Mouse (Mus musculus) embryonic fibroblast, embryonic 13.5 days (primary cell): ENCODE data around the gene Rpn1. TPM values are rescaled to one million over a fixed set of nuclear protein-coding genes. Genes with fewer than 3 reads are reported as not detected.
A peak's percentile ranks its signal among the peaks of the same experiment; 100 is the strongest.

Experiments used
- H3K27ac ChIP-seq: 2 replicates; pipeline ENCODE4 v1.5.1; 2012; ENCODE audit warnings: low read length, control low read depth, inconsistent platforms; ENCODE audit not compliant: insufficient read depth
- H3K4me1 ChIP-seq: 2 replicates; pipeline ENCODE4 v1.6.1; 2011; ENCODE audit warnings: low read length; ENCODE audit not compliant: control insufficient read depth, insufficient read depth
- H3K4me3 ChIP-seq: 2 replicates; pipeline ENCODE4 v1.5.1; 2011; ENCODE audit warnings: mild to moderate bottlenecking, control low read depth, low read length; ENCODE audit not compliant: insufficient read depth
- CTCF ChIP-seq: IDR thresholded peaks from 2 replicates; pipeline ENCODE4 v1.5.1; 2011; ENCODE audit warnings: mild to moderate bottlenecking, control low read depth, low read length, moderate library complexity, borderline replicate concordance; ENCODE audit not compliant: insufficient read depth
- POLR2A ChIP-seq: IDR thresholded peaks from 2 replicates; pipeline ENCODE4 v1.6.1; 2011; ENCODE audit warnings: low read depth, mild to moderate bottlenecking, control low read depth, low read length, moderate library complexity
- polyA plus RNA-seq: library from polyadenylated mRNA; stranded (reverse); fragments of >200 nt; gene quantifications from 2 replicates; pipeline ENCODE4 v1.2.4, GENCODE M21; 2011; ENCODE audit warnings: low read depth; ENCODE audit not compliant: missing spikeins, insufficient read length

The Rpn1 gene
- polyA plus RNA-seq, 1 experiment, result 384 TPM

DNA sequence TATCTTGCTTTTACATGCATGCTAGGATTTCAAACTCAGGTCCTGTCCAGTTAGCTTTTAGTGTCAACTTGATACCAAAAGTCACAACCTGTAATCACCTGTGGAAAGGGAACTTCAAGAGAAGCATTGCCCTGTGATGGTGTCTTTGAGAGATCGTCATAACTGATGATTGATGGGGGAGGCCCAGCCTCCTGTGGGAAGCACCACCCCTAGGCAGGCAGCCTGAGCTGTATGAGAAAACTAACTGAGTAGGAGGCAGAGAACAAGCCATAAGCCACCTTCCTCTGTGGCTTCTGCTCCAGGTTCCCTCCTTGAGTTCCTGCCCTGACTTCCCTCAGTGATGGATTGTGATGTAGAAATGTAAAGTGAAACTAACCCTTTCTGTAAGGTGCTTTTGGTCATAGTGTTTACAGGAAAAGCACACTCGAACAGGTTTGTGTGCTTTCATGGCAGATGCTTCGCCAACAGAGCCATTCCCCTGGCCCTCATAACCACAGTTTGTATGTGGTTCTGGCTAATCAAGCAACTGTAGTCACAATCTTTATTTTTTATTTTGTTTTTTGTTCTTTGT, 20.1 kb upstream of the Rpn1 start:
- Histone ChIP-seq H3K4me1 (no peaks in the 10 kb centered on the region), H3K4me3 (no peak overlapping the region), H3K27ac (no peak overlapping the region)
- TF ChIP-seq CTCF (no peak), POLR2A (no peak)

DNA sequence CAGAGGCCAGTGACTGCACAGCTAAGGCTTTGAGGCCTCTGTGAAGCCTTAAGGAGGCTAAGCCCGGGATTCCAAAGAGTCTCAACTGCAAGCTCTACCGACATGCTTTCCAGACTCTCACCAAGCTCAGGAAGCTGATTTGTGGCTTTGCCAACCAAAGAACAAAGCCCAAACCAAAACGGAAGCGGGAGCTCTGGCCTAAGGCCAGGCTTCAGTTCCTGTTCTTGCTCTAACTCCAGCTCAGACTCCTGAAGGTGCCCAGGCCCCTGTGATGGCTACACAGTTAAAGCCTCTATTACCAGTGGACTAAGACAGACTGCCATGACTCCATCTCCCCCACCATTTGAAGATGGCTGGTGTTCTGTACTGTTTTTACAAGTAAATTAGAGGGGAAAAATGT, 19.2 kb upstream of the Rpn1 start:
- no peak for TF ChIP-seq CTCF
- no peak for TF ChIP-seq POLR2A
- no peak overlapping the region for H3K4me3 ChIP-seq
- H3K27ac ChIP-seq, result no peak overlapping the region
- no peaks in the 10 kb centered on the region for H3K4me1 ChIP-seq

DNA sequence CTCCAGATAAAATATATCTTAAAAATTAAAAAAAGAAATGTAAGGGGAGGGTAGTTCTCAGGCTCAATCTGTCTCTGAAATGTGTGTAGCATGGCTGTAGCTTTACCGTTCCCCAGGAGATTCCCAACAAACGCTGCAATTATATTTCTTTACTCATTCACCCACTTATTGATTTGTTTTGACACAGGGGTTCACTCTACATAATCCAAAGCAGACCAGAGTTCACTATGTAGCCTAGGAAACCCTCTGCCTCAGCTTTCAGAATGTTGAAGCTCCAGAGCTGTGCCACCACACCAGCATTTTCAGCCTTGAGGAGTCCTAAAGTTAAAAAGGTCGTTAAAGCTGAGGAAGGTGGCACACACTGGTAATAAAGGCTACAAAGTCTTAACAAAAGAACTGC, 18.3 kb upstream of the Rpn1 start:
- H3K27ac ChIP-seq, result no peak overlapping the region
- H3K4me1 ChIP-seq, result no peaks in the 10 kb centered on the region
- TF ChIP-seq POLR2A (no peak), CTCF (no peak)
- H3K4me3 ChIP-seq, result no peak overlapping the region

DNA sequence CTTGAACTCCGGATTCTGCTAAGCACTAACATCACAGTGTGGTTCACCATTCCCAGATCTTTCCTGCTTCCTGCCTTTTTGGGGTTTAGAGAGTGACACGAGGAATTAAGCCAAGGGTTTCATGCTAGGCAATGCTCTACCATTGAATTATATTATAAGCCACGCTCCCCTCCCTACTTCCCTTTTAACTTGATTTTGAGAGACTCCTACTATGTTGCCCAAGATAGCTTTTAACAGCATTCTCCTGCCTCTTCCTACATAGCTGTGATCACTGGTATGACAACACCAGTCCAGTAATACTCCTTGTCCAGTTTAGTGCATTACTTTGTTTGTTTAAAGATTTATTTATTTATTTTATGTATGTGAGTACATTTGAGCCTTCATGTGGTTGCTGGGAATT, 16.6 kb upstream of the Rpn1 start:
- H3K27ac ChIP-seq, result no peak overlapping the region
- H3K4me1 ChIP-seq, result no peaks in the 10 kb centered on the region
- H3K4me3 ChIP-seq, result no peak overlapping the region
- TF ChIP-seq POLR2A, result no peak
- TF ChIP-seq CTCF, result no peak

DNA sequence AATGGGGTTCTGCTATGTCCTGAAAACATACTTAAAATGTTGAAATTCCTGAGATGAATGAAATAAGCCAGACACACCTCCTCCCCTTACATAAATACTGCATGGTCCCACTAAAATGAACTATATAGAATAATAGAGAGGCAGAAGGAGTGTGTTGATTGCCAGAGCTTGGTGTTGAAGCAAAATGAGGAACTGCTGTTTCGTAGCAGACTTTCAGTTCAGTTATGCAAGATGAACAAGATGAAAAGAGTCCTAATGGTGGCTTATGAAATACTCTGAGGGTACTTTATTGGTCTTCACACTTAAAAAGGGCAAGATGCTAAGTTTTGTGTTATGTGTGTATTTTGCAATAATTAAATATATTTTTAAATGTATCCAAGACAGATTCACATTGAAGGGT, 15.5 kb upstream of the Rpn1 start:
- Histone ChIP-seq H3K4me1 (no peaks in the 10 kb centered on the region), H3K4me3 (no peak overlapping the region), H3K27ac (no peak overlapping the region)
- TF ChIP-seq POLR2A, result no peak
- TF ChIP-seq CTCF, result no peak

DNA sequence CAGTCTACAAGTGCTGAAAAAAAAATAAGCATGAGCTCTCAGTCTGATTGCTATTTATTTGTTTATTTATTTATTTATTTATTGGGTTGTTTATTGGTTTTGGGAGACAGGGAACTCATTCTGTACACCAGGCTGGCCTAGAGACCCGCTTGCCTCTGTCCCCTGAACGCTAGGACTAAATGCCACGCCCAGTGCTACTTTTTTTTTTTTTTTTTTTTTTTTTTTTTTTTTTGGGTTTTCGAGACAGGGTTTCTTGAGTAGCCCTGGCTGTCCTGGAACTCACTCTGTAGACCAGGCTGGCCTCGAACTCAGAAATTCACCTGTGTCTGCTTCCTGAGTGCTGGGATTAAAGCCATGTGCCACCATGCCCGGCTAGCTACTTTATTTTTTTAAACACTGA, 13.8 kb upstream of the Rpn1 start:
- no peak for TF ChIP-seq CTCF
- no peak for TF ChIP-seq POLR2A
- H3K27ac ChIP-seq, result no peak overlapping the region
- no peaks in the 10 kb centered on the region for H3K4me1 ChIP-seq
- H3K4me3 ChIP-seq, result no peak overlapping the region

DNA sequence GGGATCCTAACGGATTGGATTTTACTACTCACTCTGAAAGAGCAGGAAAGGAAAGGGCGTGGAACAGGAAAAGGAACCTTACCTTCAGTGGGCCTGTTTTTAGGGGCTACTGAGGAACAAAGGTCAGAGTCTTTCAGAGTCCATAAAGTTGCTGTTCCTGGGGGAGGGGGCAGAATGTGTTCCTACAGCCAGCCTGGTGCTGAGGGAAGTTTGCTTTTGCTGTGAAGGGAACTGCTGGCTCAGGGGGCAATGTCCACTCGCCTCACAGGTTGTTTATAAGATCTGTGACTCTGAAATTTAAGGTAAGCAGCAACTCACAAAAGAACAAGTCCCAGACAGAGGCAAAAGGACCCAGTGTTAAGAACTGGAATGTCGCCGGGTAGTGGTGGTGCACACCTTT, 13.1 kb upstream of the Rpn1 start:
- Histone ChIP-seq H3K27ac (no peak overlapping the region), H3K4me3 (no peak overlapping the region), H3K4me1 (no peaks in the 10 kb centered on the region)
- TF ChIP-seq CTCF, result no peak
- no peak for TF ChIP-seq POLR2A

DNA sequence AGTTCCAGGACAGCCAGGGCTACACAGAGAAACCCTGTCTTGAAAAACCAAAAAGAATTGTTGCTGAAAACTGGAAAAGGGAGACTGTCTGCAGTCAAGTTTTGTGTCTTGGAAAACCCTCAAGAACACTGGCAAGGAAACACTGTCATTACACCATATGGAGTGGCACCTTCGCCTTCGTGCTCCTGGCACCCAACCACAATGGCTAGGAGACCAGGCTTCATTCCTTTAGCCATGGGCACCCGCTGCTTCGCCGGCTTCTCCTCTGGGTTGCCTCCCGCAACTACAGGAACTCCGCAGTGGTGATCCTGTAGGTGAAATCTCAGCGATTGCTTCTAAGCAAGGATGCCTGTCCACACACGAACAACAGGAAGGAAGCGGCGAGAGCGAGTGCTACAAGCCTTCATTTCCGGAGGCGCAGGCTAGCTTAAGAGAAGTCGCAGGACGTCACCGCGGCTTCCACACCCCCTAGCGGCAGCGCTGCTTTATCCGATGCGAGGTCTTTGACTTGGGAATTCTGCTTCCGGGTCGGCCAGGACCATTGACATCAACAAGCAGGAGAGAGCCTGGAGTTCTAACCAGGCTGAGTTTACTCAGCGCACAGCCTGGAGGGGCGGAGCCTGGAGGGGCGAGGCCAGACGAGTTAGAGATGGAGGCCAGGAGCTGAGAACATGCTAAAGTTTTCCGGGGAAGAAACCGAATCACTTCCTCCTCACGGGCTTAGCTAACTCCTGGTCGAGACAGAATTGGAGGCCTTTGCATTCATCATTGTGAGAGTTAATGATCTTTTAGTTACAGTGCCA, 9.3 kb upstream of the Rpn1 start:
- Histone ChIP-seq H3K4me1 (no peaks in the 10 kb centered on the region), H3K4me3 (peak overlapping the region; percentile 21; the same call in 1 of the 2 replicates), H3K27ac (0 out of 2 replicates have a peak overlapping the region, but pooled peaks have one; percentile 37)
- TF ChIP-seq CTCF (peak; percentile 59; the same call in 1 of the 2 replicates), POLR2A (peak; percentile 76)

DNA sequence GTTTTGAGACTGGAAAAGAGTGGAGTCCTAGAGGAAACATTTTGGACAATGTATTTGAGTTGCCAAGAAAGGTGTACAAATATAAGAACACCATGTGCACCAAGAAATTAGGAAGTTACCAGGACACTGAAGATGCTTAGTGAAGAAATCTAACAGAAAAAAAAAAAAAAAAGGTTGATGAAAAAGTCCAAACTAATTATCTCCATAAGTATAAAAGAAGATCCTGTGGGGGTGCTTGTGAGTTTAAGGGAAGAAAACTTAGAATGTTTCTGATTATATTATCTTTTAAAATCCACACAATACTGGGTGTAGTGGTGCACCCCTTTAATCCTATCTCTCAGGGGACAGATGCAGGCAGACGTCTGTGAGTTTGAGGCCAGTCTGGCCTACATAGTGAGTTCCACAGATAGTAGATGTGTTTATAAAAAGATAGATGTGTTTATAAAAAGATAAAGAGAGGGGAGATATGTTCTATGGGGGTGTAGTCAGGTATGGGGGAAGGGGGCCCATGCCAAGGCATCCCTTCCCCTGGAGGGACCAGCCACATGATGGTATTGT, 8.2 kb upstream of the Rpn1 start:
- Histone ChIP-seq H3K27ac (no peak overlapping the region), H3K4me3 (no peak overlapping the region), H3K4me1 (no peaks in the 10 kb centered on the region)
- no peak for TF ChIP-seq POLR2A
- no peak for TF ChIP-seq CTCF

DNA sequence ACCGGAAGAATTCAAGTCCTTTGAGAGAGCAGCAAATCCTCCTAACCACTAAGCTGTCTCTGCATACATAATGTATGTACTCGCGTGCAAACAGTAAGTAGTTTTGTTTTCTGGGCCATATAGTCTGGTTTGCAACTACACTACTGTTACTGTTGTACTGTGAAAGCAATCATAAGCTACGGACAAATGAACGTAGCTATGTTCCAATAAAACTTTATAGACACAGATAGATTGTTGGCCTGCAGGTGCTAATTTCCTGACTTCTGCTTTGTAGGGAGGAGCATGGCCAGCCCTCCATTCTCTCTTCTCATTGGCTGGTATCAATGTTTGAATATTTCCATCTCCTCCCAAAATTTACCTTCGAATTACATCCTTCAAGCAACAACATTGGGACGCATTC, 1.2 kb upstream of the Rpn1 start:
- Histone ChIP-seq H3K4me3 (no peak overlapping the region), H3K27ac (no peak overlapping the region), H3K4me1 (peaks cover 9% of the 10 kb centered on the region)
- TF ChIP-seq POLR2A (no peak), CTCF (no peak)

DNA sequence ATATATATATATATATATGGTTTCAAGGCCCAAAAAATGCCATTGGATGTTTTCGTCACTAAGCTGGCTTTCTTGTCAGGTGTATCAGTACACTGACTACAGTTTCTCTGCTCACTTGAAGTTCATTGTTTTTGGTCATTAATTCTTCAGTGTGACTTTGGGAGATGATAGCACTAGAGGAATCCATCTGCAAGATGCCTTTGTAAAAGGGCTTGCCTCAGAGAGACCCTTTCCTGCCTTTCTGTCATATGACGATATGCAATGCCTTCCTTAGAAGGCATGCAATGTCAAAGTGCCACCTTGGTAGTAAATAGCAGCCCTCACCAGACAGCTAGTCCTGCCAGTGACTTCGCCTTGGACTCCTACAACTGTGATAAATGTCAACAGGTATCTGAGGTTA, 610 bp upstream of the Rpn1 start:
- TF ChIP-seq CTCF (no peak), POLR2A (no peak)
- Histone ChIP-seq H3K27ac (no peak overlapping the region; the same call in 1 of the 2 replicates), H3K4me3 (no peak overlapping the region), H3K4me1 (peaks cover 9% of the 10 kb centered on the region)
